Mouse (Mus musculus): Measurements from ENCODE around the gene Limk2. TPM values are rescaled to one million over a fixed set of nuclear protein-coding genes. Genes with fewer than 3 reads are reported as not detected.

The Limk2 gene
- polyA plus RNA-seq, 1 experiment from 2014 or later: 91.8 TPM

- 33% methylated on average over 4 of the region's 4 CpGs for WGBS
Observed at GRCm38 (mm10) chr11:3386941-3387368, 22.0 kb downstream of the Limk2 start.

GRCm38 (mm10) chr11:3382602-3383594 lies 26.1 kb downstream of the Limk2 start:
- no peak overlapping the region for H3K4me2 ChIP-seq (ENCODE audit: low read depth)
- H3K9me3 ChIP-seq (ENCODE audit: control insufficient read depth, low read length): no peaks in the 10 kb centered on the region
- H3K9ac ChIP-seq (ENCODE audit: low read length): no peak overlapping the region
- H3K4me1 ChIP-seq (ENCODE audit: control insufficient read depth, insufficient read depth, low read length): no peaks in the 10 kb centered on the region
- no peak for DNase-seq (ENCODE audit: low spot score)
- H3K36me3 ChIP-seq (ENCODE audit: control insufficient read depth, insufficient read depth, low read length): peaks cover 2% of the 10 kb centered on the region; the same call in 1 of the 2 replicates
- H3K27me3 ChIP-seq (ENCODE audit: control insufficient read depth, insufficient read depth, low read length): no peaks in the 10 kb centered on the region
- 79% methylated on average over 5 of the region's 5 CpGs for WGBS
- H3K4me3 ChIP-seq (ENCODE audit: low read depth, low read length): no peak overlapping the region
- no peak overlapping the region for H3K27ac ChIP-seq (ENCODE audit: low read depth, low read length)
- no peak for ATAC-seq (ENCODE audit: insufficient read depth, low FRiP score, low TSS enrichment)

More at GRCm38 (mm10) chr11:3386941-3387368, 22.0 kb downstream of the Limk2 start:
- Histone ChIP-seq H3K27me3 (ENCODE audit: control insufficient read depth, insufficient read depth, low read length) (no peaks in the 10 kb centered on the region), H3K4me1 (ENCODE audit: control insufficient read depth, insufficient read depth, low read length) (no peaks in the 10 kb centered on the region), H3K27ac (ENCODE audit: low read depth, low read length) (no peak overlapping the region), H3K36me3 (ENCODE audit: control insufficient read depth, insufficient read depth, low read length) (peaks cover under 1% of the 10 kb centered on the region; the same call in 1 of the 2 replicates), H3K4me2 (ENCODE audit: low read depth) (no peak overlapping the region), H3K9ac (ENCODE audit: low read length) (no peak overlapping the region), H3K4me3 (ENCODE audit: low read depth, low read length) (no peak overlapping the region), H3K9me3 (ENCODE audit: control insufficient read depth, low read length) (no peaks in the 10 kb centered on the region)
- no peak for ATAC-seq (ENCODE audit: insufficient read depth, low FRiP score, low TSS enrichment)
- peak; percentile 80 for DNase-seq (ENCODE audit: low spot score)

- Histone ChIP-seq H3K36me3 (ENCODE audit: control insufficient read depth, insufficient read depth, low read length) (peaks cover 2% of the 10 kb centered on the region; the same call in 1 of the 2 replicates), H3K4me3 (ENCODE audit: low read depth, low read length) (no peak overlapping the region), H3K9me3 (ENCODE audit: control insufficient read depth, low read length) (no peaks in the 10 kb centered on the region), H3K27me3 (ENCODE audit: control insufficient read depth, insufficient read depth, low read length) (no peaks in the 10 kb centered on the region), H3K9ac (ENCODE audit: low read length) (no peak overlapping the region), H3K27ac (ENCODE audit: low read depth, low read length) (no peak overlapping the region), H3K4me2 (ENCODE audit: low read depth) (no peak overlapping the region), H3K4me1 (ENCODE audit: control insufficient read depth, insufficient read depth, low read length) (no peaks in the 10 kb centered on the region)
- ATAC-seq (ENCODE audit: insufficient read depth, low FRiP score, low TSS enrichment) (no peak), DNase-seq (ENCODE audit: low spot score) (no peak)
- WGBS: 90% methylated on average over 6 of the region's 6 CpGs
Observed at GRCm38 (mm10) chr11:3381148-3381814, 27.7 kb downstream of the Limk2 start.

GRCm38 (mm10) chr11:3379427-3379826 lies 29.6 kb downstream of the Limk2 start:
- DNase-seq (ENCODE audit: low spot score) (no peak), ATAC-seq (ENCODE audit: insufficient read depth, low FRiP score, low TSS enrichment) (no peak)
- WGBS: 92% methylated on average over 4 of the region's 4 CpGs
- H3K4me2 ChIP-seq (ENCODE audit: low read depth): no peak overlapping the region
- H3K9me3 ChIP-seq (ENCODE audit: control insufficient read depth, low read length): no peaks in the 10 kb centered on the region
- no peaks in the 10 kb centered on the region for H3K27me3 ChIP-seq (ENCODE audit: control insufficient read depth, insufficient read depth, low read length)
- H3K4me1 ChIP-seq (ENCODE audit: control insufficient read depth, insufficient read depth, low read length): peaks cover 2% of the 10 kb centered on the region; the same call in 1 of the 2 replicates
- H3K9ac ChIP-seq (ENCODE audit: low read length): no peak overlapping the region
- H3K27ac ChIP-seq (ENCODE audit: low read depth, low read length): no peak overlapping the region
- peaks cover 2% of the 10 kb centered on the region; the same call in 1 of the 2 replicates for H3K36me3 ChIP-seq (ENCODE audit: control insufficient read depth, insufficient read depth, low read length)
- H3K4me3 ChIP-seq (ENCODE audit: low read depth, low read length): no peak overlapping the region

- WGBS: 68% methylated on average over 12 of the region's 12 CpGs
- Histone ChIP-seq H3K27ac (ENCODE audit: low read depth, low read length) (peak overlapping the region; percentile 31), H3K4me2 (ENCODE audit: low read depth) (no peak overlapping the region; the same call in 1 of the 2 replicates), H3K36me3 (ENCODE audit: control insufficient read depth, insufficient read depth, low read length) (no peaks in the 10 kb centered on the region), H3K9ac (ENCODE audit: low read length) (no peak overlapping the region), H3K9me3 (ENCODE audit: control insufficient read depth, low read length) (no peaks in the 10 kb centered on the region), H3K27me3 (ENCODE audit: control insufficient read depth, insufficient read depth, low read length) (no peaks in the 10 kb centered on the region), H3K4me3 (ENCODE audit: low read depth, low read length) (no peak overlapping the region), H3K4me1 (ENCODE audit: control insufficient read depth, insufficient read depth, low read length) (peaks cover 15% of the 10 kb centered on the region)
- DNase-seq (ENCODE audit: low spot score): no peak
- no peak for ATAC-seq (ENCODE audit: insufficient read depth, low FRiP score, low TSS enrichment)
Observed at GRCm38 (mm10) chr11:3374741-3375140, 34.2 kb downstream of the Limk2 start.

- Histone ChIP-seq H3K36me3 (ENCODE audit: control insufficient read depth, insufficient read depth, low read length) (no peaks in the 10 kb centered on the region), H3K27me3 (ENCODE audit: control insufficient read depth, insufficient read depth, low read length) (no peaks in the 10 kb centered on the region), H3K4me3 (ENCODE audit: low read depth, low read length) (no peak overlapping the region), H3K9me3 (ENCODE audit: control insufficient read depth, low read length) (no peaks in the 10 kb centered on the region), H3K27ac (ENCODE audit: low read depth, low read length) (peak overlapping the region; percentile 31), H3K4me1 (ENCODE audit: control insufficient read depth, insufficient read depth, low read length) (peaks cover 17% of the 10 kb centered on the region), H3K4me2 (ENCODE audit: low read depth) (peak overlapping the region; percentile 16; the same call in 1 of the 2 replicates), H3K9ac (ENCODE audit: low read length) (peak overlapping the region; percentile 10)
- DNase-seq (ENCODE audit: low spot score) (peak; percentile 65), ATAC-seq (ENCODE audit: insufficient read depth, low FRiP score, low TSS enrichment) (no peak)
- WGBS: 16% methylated on average over 7 of the region's 7 CpGs
Observed at GRCm38 (mm10) chr11:3374293-3374645, 34.7 kb downstream of the Limk2 start.

- no peak for DNase-seq (ENCODE audit: low spot score)
- peak overlapping the region; percentile 31 for H3K27ac ChIP-seq (ENCODE audit: low read depth, low read length)
- no peak overlapping the region for H3K4me2 ChIP-seq (ENCODE audit: low read depth)
- no peak for ATAC-seq (ENCODE audit: insufficient read depth, low FRiP score, low TSS enrichment)
- no peak overlapping the region; the same call in 1 of the 2 replicates for H3K9ac ChIP-seq (ENCODE audit: low read length)
- no peaks in the 10 kb centered on the region for H3K36me3 ChIP-seq (ENCODE audit: control insufficient read depth, insufficient read depth, low read length)
- no peak overlapping the region for H3K4me3 ChIP-seq (ENCODE audit: low read depth, low read length)
- peaks cover 21% of the 10 kb centered on the region for H3K4me1 ChIP-seq (ENCODE audit: control insufficient read depth, insufficient read depth, low read length)
- H3K9me3 ChIP-seq (ENCODE audit: control insufficient read depth, low read length): no peaks in the 10 kb centered on the region
- no peaks in the 10 kb centered on the region for H3K27me3 ChIP-seq (ENCODE audit: control insufficient read depth, insufficient read depth, low read length)
- WGBS: 46% methylated on average over 7 of the region's 7 CpGs
Observed at GRCm38 (mm10) chr11:3373591-3374292, 35.2 kb downstream of the Limk2 start.

GRCm38 (mm10) chr11:3371599-3372295 lies 37.2 kb downstream of the Limk2 start:
- Histone ChIP-seq H3K9me3 (ENCODE audit: control insufficient read depth, low read length) (no peaks in the 10 kb centered on the region), H3K27me3 (ENCODE audit: control insufficient read depth, insufficient read depth, low read length) (no peaks in the 10 kb centered on the region), H3K4me2 (ENCODE audit: low read depth) (peak overlapping the region; percentile 75), H3K27ac (ENCODE audit: low read depth, low read length) (peak overlapping the region; percentile 80), H3K4me1 (ENCODE audit: control insufficient read depth, insufficient read depth, low read length) (peaks cover 21% of the 10 kb centered on the region), H3K9ac (ENCODE audit: low read length) (peak overlapping the region; percentile 71), H3K36me3 (ENCODE audit: control insufficient read depth, insufficient read depth, low read length) (no peaks in the 10 kb centered on the region), H3K4me3 (ENCODE audit: low read depth, low read length) (peak overlapping the region; percentile 49)
- peak; percentile 27 for ATAC-seq (ENCODE audit: insufficient read depth, low FRiP score, low TSS enrichment)
- WGBS: 23% methylated on average over 7 of the region's 7 CpGs
- DNase-seq (ENCODE audit: low spot score): no peak

All from neural tube, embryonic 11.5 days (tissue).